Mouse (Mus musculus) C2C12 (cell line): ENCODE measurements at regions not wholly inside any gene's neighbourhood (a gene's known extent, or its start where the extent isn't known, plus 50 kb on each side); places are given as distances from the start of the nearest gene placed in this dataset.

ENCODE experiments used
- CTCF ChIP-seq: IDR thresholded peaks from one replicate; pipeline ENCODE4 v1.5.1; 2011; ENCODE audit not compliant: control insufficient read depth, insufficient read depth, insufficient read length
- MAX ChIP-seq: IDR thresholded peaks from one replicate; pipeline ENCODE4 v1.6.1; 2011; ENCODE audit warnings: mild to moderate bottlenecking, control low read depth
- MYOD1 ChIP-seq: IDR thresholded peaks from one replicate; pipeline ENCODE4 v1.6.1; 2011; ENCODE audit warnings: low read depth; ENCODE audit not compliant: control insufficient read depth, insufficient read length
- USF1 ChIP-seq: IDR thresholded peaks from one replicate; pipeline ENCODE4 v1.6.1; 2011; ENCODE audit warnings: low read depth, mild to moderate bottlenecking, control low read depth, moderate library complexity

DNA sequence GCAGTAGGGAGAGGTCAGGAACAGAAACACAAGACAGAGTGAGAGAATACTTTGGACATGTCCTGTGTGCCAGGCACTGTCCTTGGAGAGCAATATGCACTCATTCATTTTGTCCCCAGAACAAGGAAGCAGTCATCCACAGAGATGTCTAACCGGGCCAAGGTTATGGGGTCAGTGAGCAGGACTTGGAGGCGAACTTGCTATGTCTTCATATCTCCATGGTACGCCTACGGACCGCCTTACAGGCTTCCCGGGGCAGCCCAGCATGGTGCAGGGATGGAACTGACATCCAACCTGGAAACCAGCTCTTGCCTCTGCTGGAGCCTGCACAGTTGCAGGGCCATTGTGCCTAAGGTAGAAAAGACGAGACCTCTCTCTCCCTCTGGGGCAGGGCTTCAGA lies 51.9 kb upstream of the Zmiz1 start:
- TF ChIP-seq USF1 (no peak), CTCF (no peak), MYOD1 (no peak), MAX (no peak)
